Comparison of ENCODE assay signal across 8 mouse cellular contexts in genomic region chr1:61771213-61771612, GRCm38 (mm10).
DNase-seq lines count a peak whose midpoint lies in the region; ATAC-seq and TF ChIP-seq lines count a peak whose summit lies in the region.

No protein-coding gene starts in this region.

- no peaks in the 10 kb centered on the region for H3K9me3 ChIP-seq in kidney, embryonic 16.5 days (ENCODE audit: low read length)

- ATAC-seq in kidney, embryonic 16.5 days (ENCODE audit: low FRiP score, low TSS enrichment) = peak; percentile 65; the same call in 1 of the 2 replicates

- H3K4me2 ChIP-seq in kidney, embryonic 16.5 days (replicated peaks; ENCODE audit: low read depth, low read length) = no peak overlapping the region

- no peak overlapping the region for H3K9ac ChIP-seq in kidney, embryonic 16.5 days (replicated peaks; ENCODE audit: low read length)
- H3K9ac ChIP-seq in liver, adult 2 months (ENCODE audit: low read depth, low read length) = no peak overlapping the region

- H3K36me3 ChIP-seq in kidney, embryonic 16.5 days (ENCODE audit: insufficient read depth, low read length) = no peaks in the 10 kb centered on the region
- H3K36me3 ChIP-seq in liver, adult 2 months (ENCODE audit: control insufficient read depth, insufficient read depth, low read length) = no peaks in the 10 kb centered on the region; the same call in 1 of the 2 replicates

- H3K79me2 ChIP-seq in liver, adult 2 months (ENCODE audit: control insufficient read depth, insufficient read depth, low read length) = no peaks in the 10 kb centered on the region

- peak; percentile 82 for DNase-seq in CD4-positive, CD25-positive, alpha-beta regulatory T cell, adult 2 months (ENCODE audit: low read depth, low spot score)
- peak; percentile 36 for DNase-seq in T-cell, adult 2 months (ENCODE audit: low spot score)
- DNase-seq in cerebellum, postnatal 4 days (ENCODE audit: low spot score in 2 of 2) = peak; percentile 34 to 66
- DNase-seq in gastrocnemius, postnatal 25 days = peak; percentile 15
- peak; percentile 68 for DNase-seq in liver, adult 2 months (ENCODE audit: extremely low read depth, low read depth, low spot score)
- DNase-seq in ovary, postnatal 36 days (ENCODE audit: low spot score) = peak; percentile 57
- peak; percentile 62 for DNase-seq in urinary bladder, postnatal 25 days (ENCODE audit: low spot score)

- H3K27me3 ChIP-seq in kidney, embryonic 16.5 days (ENCODE audit: insufficient read depth, low read length) = no peaks in the 10 kb centered on the region
- no peaks in the 10 kb centered on the region for H3K27me3 ChIP-seq in liver, adult 2 months (ENCODE audit: control insufficient read depth, insufficient read depth, low read length)

- H3K4me3 ChIP-seq in kidney, embryonic 16.5 days (ENCODE audit: low read length) = no peak overlapping the region
- H3K4me3 ChIP-seq in liver, adult 2 months (ENCODE audit: insufficient read depth, low read depth, low read length) = no peak overlapping the region

- TF ChIP-seq POLR2A in liver, adult 2 months (IDR thresholded peaks at IDR 0.05; ENCODE audit: extremely low read depth, insufficient read depth, low read length) = no peak

- H3K27ac ChIP-seq in kidney, embryonic 16.5 days (ENCODE audit: low read length) = no peak overlapping the region
- no peak overlapping the region for H3K27ac ChIP-seq in liver, adult 2 months (replicated peaks; ENCODE audit: insufficient read depth, low read depth, low read length)

- no peaks in the 10 kb centered on the region for H3K4me1 ChIP-seq in kidney, embryonic 16.5 days (ENCODE audit: insufficient read depth, low read length)
- H3K4me1 ChIP-seq in liver, adult 2 months (ENCODE audit: control insufficient read depth, insufficient read depth, low read length) = no peaks in the 10 kb centered on the region

- TF ChIP-seq CTCF in liver, adult 2 months (IDR thresholded peaks at IDR 0.05; ENCODE audit: low read depth, low read length) = peak; percentile 76

Comparison
In these comparisons a context has a peak if more than half of its experiments do, and no peak if none do; other contexts are left out.
1. DNase-seq: peak in every context shown above with its lines; median percentile 82 in CD4-positive, CD25-positive, alpha-beta regulatory T cell, adult 2 months; 68 in liver, adult 2 months; 62 in urinary bladder, postnatal 25 days; 57 in ovary, postnatal 36 days; 50 in cerebellum, postnatal 4 days; 36 in T-cell, adult 2 months; 15 in gastrocnemius, postnatal 25 days.